Comparison of ENCODE assay signal across 8 mouse cellular contexts in genomic region chr9:98297234-98297936, GRCm38 (mm10). TPM values are rescaled to one million over a fixed set of nuclear protein-coding genes. Genes with fewer than 3 reads are reported as not detected.
DNase-seq lines count a peak whose midpoint lies in the region; ATAC-seq lines count a peak whose summit lies in the region.

No protein-coding gene starts in this region.

- ATAC-seq in heart, embryonic 13.5 days (ENCODE audit: extremely low read depth, insufficient number of reproducible peaks, low FRiP score, low TSS enrichment): 0 out of 2 replicates have a peak, but pooled peaks have one; percentile 49
- ATAC-seq in limb, embryonic 11.5 days (ENCODE audit: insufficient number of reproducible peaks, low FRiP score, low TSS enrichment, low read depth): peak; percentile 28; the same call in 1 of the 2 replicates
- ATAC-seq in midbrain, embryonic 15.5 days (replicated peaks): peak; percentile 62

- H3K27ac ChIP-seq in heart, embryonic 13.5 days (replicated peaks): peak overlapping the region; percentile 69
- no peak overlapping the region for H3K27ac ChIP-seq in limb, embryonic 11.5 days (replicated peaks; ENCODE audit: low read depth, low read length)
- H3K27ac ChIP-seq in midbrain, embryonic 15.5 days: no peak overlapping the region

- DNase-seq in lung, adult 18-20 months: peak; percentile 6 to 15
- DNase-seq in lung, postnatal 14 days: no peak
- DNase-seq in c-Kit-negative CD71-positive TER-119-positive erythroid progenitor cells, embryonic 14.5 days (ENCODE audit: low read depth, low spot score): peak; percentile 41
- DNase-seq in limb, embryonic 11.5 days (ENCODE audit: low spot score): peak; percentile 36
- peak; percentile 49 for DNase-seq in thymus, postnatal 4 days
- DNase-seq in cerebellum, postnatal 25 days: no peak

- peaks cover 13% of the 10 kb centered on the region for H3K4me1 ChIP-seq in heart, embryonic 13.5 days
- H3K4me1 ChIP-seq in limb, embryonic 11.5 days (ENCODE audit: control insufficient read depth, insufficient read depth, low read length): peaks cover 5% of the 10 kb centered on the region
- H3K4me1 ChIP-seq in midbrain, embryonic 15.5 days: peaks cover 14% of the 10 kb centered on the region

- no peaks in the 10 kb centered on the region; the same call in 1 of the 2 replicates for H3K27me3 ChIP-seq in heart, embryonic 13.5 days (replicated peaks)
- H3K27me3 ChIP-seq in limb, embryonic 11.5 days (ENCODE audit: control insufficient read depth, insufficient read depth, low read length): no peaks in the 10 kb centered on the region
- 0 out of 2 replicates have a peak, but pooled peaks cover 5% of the 10 kb centered on the region for H3K27me3 ChIP-seq in midbrain, embryonic 15.5 days (replicated peaks)

- peak overlapping the region; percentile 91 for H3K4me2 ChIP-seq in heart, embryonic 13.5 days
- peak overlapping the region; percentile 60 for H3K4me2 ChIP-seq in limb, embryonic 11.5 days (ENCODE audit: low read depth, severe bottlenecking)
- H3K4me2 ChIP-seq in midbrain, embryonic 15.5 days: peak overlapping the region; percentile 96

- H3K36me3 ChIP-seq in heart, embryonic 13.5 days: peaks cover 5% of the 10 kb centered on the region; the same call in 1 of the 2 replicates
- H3K36me3 ChIP-seq in limb, embryonic 11.5 days (ENCODE audit: control insufficient read depth, insufficient read depth, low read length): no peaks in the 10 kb centered on the region
- no peaks in the 10 kb centered on the region for H3K36me3 ChIP-seq in midbrain, embryonic 15.5 days (replicated peaks)

- H3K4me3 ChIP-seq in heart, embryonic 13.5 days: peak overlapping the region; percentile 60
- H3K4me3 ChIP-seq in limb, embryonic 11.5 days (ENCODE audit: low read depth, low read length): peak overlapping the region; percentile 56
- H3K4me3 ChIP-seq in midbrain, embryonic 15.5 days: peak overlapping the region; percentile 57

- 15% methylated on average over 12 of the region's 12 CpGs for WGBS in heart, embryonic 13.5 days
- 10% methylated on average over 11 of the region's 12 CpGs for WGBS in limb, embryonic 11.5 days
- WGBS in midbrain, embryonic 15.5 days: 18% methylated on average over 12 of the region's 12 CpGs

- peak overlapping the region; percentile 82 for H3K9ac ChIP-seq in heart, embryonic 13.5 days
- peak overlapping the region; percentile 45; the same call in 1 of the 2 replicates for H3K9ac ChIP-seq in limb, embryonic 11.5 days (ENCODE audit: low read length)
- peak overlapping the region; percentile 42; the same call in 1 of the 2 replicates for H3K9ac ChIP-seq in midbrain, embryonic 15.5 days

- H3K9me3 ChIP-seq in heart, embryonic 13.5 days: no peaks in the 10 kb centered on the region
- H3K9me3 ChIP-seq in limb, embryonic 11.5 days (ENCODE audit: control insufficient read depth, low read length): no peaks in the 10 kb centered on the region
- no peaks in the 10 kb centered on the region for H3K9me3 ChIP-seq in midbrain, embryonic 15.5 days

RNA-seq across cellular contexts. Expression of gene Nmnat3, which starts 10.2 kb away (rescaled TPM):
- 8.7 and 9.4 TPM in 2 replicates for polyA plus RNA-seq in heart, embryonic 13.5 days (2015; fragmentation: Nextera tagmentation; extraction: Ambion mirVana)
- 2.7 and 3.9 TPM in 2 replicates for polyA plus RNA-seq in limb, embryonic 11.5 days (2014; fragmentation: Nextera tagmentation; extraction: Ambion mirVana)
- polyA plus RNA-seq in midbrain, embryonic 15.5 days (2015; fragmentation: Nextera tagmentation; extraction: Ambion mirVana): 0.84 and 1.5 TPM in 2 replicates

Comparison
In these comparisons a context has a peak if more than half of its experiments do, and no peak if none do; other contexts are left out.
1. DNase-seq: peak in lung, adult 18-20 months (2 of 2), c-Kit-negative CD71-positive TER-119-positive erythroid progenitor cells, embryonic 14.5 days (single experiment), limb, embryonic 11.5 days (single experiment) and thymus, postnatal 4 days (single experiment); none in lung, postnatal 14 days (single experiment) and cerebellum, postnatal 25 days (0 of 2).
2. Peak in every context shown above with its lines, with median percentiles within 50 percentile points of each other: ATAC-seq, H3K4me2 ChIP-seq, H3K4me3 ChIP-seq and H3K9ac ChIP-seq.